Mouse (Mus musculus) brain, adult 10 weeks (tissue): Measurements from ENCODE around the gene Gm14685. TPM values are rescaled to one million over a fixed set of nuclear protein-coding genes. Genes with fewer than 3 reads are reported as not detected.

Source experiments
- polyA plus RNA-seq: library from polyadenylated mRNA; stranded (reverse); fragments of 350-450 nt; fragmentation: Illumina TruSeq; extraction: RNeasy Lipid Tissue Mini Kit (QIAGEN cat#74804); gene quantifications from one replicate; pipeline ENCODE4 v1.2.3, GENCODE M21; 2015; ENCODE audit warnings: low read depth, low replicate concordance

Gene Gm14685
- not detected for polyA plus RNA-seq

DNA sequence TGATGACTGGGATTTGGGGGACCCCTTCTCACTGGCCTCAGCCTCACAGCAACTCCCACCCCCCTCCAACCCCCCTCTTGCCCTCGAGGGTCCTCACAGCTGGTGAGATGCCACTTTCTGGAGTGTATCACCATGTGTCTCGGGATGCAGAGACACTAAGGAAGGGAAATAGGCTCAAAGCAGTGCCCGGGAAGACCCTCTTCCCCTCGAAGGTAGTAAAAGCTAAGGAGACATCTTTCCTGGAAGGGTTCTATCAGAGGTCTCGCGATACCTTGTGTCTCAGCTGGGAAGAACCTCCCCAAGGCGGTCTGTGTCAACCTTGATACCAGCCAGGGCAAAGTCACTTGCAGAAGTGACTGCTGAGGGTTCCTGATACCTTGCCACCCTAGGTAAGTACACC lies at the start of gene Gm14685:
Gm14685 (plus strand) TSS at position 301 of the 400 bp plus-strand sequence.

GRCm38 (mm10) chrX:73082267-73083055 lies 34.4 kb upstream of the Gm14685 start, which contains the start of gene Xlr4a:
Gene Xlr4a, minus strand, starts transcription at chrX:73082478.

DNA sequence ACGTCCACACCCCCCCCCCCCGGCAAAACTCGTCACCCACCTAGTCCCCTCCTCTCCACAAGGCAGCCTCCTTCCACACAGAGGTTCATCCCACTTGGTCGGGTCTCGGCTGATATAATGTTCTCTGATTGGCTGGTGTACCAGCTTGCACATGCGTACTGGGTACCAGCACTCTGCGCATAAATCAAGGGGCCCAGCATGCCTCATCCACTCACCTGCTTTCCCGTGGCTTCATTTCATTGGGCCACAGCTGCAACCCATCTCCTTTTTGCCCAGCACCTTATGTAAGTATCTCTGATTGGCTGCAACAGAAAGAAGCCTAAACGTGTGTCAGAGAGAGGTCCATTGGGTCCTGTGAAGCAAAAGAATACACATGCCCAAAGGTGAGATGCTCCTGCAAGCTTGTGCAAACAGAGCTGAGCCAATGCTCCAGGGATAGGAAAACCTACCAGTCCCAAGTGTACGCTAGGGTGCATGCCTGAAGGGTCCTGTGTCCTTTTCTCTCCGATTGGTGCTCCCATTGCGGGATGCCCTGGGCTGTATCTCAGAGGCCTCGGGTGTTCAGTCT lies 19.8 kb upstream of the Gm14685 start, which contains the start of gene Xlr3a:
Xlr3a (minus strand) TSS at position 155 of the 568 bp plus-strand sequence.

DNA sequence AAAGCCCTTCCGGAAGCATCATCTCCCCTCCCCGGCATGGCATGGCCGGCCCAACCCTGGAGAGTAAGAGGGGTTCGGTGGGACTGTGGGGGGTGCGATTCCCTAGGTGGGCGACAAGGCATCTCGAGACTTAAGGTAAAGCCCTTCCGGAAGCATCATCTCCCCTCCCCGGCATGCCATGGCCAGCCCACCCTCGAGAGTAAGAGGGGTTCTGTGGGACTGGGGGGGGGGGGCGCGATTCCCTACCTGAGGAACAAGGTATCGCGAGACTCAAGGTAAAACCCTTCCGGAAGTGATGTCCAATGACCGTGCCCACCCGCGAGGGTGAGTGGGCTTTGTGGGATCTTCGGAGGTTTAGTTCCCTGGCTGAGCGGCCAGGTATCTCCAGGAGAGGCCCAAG lies 31.6 kb downstream of the Gm14685 start, which contains the start of gene Xlr5b:
Xlr5b (plus strand) TSS at position 301 of the 400 bp plus-strand sequence.

DNA sequence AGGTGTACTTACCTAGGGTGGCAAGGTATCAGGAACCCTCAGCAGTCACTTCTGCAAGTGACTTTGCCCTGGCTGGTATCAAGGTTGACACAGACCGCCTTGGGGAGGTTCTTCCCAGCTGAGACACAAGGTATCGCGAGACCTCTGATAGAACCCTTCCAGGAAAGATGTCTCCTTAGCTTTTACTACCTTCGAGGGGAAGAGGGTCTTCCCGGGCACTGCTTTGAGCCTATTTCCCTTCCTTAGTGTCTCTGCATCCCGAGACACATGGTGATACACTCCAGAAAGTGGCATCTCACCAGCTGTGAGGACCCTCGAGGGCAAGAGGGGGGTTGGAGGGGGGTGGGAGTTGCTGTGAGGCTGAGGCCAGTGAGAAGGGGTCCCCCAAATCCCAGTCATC lies 32.5 kb downstream of the Gm14685 start, which contains the start of gene DXBay18:
DXBay18 (minus strand) TSS at position 101 of the 400 bp plus-strand sequence.

GRCm38 (mm10) chrX:73176889-73177288 lies 60.0 kb downstream of the Gm14685 start, which contains the start of gene Spin2d:
Gene Spin2d, minus strand, starts transcription at chrX:73176989.

Other genes with a start within 250 kb of the Gm14685 start
- 83.1 TPM for gene Cetn2, start 198.6 kb upstream of the Gm14685 start, polyA plus RNA-seq
- 27.0 TPM for gene Nsdhl, start 198.5 kb upstream of the Gm14685 start, polyA plus RNA-seq
- gene Zfp185, start 129.7 kb upstream of the Gm14685 start, polyA plus RNA-seq: 1.7 TPM
- 0.19 TPM for gene Pnma5, start 79.9 kb upstream of the Gm14685 start, polyA plus RNA-seq
- 13.7 TPM for gene Pnma3, start 52.3 kb upstream of the Gm14685 start, polyA plus RNA-seq
- gene Xlr4a, start 34.6 kb upstream of the Gm14685 start, polyA plus RNA-seq: not detected
- gene Xlr3a, start 20.0 kb upstream of the Gm14685 start, polyA plus RNA-seq: 2.1 TPM
- not detected for gene Xlr5b, start 31.7 kb downstream of the Gm14685 start, polyA plus RNA-seq
- gene DXBay18, start 32.4 kb downstream of the Gm14685 start, polyA plus RNA-seq: 0.70 TPM
- gene Spin2d, start 59.9 kb downstream of the Gm14685 start, polyA plus RNA-seq: not detected
- 1.9 TPM for gene Xlr3b, start 75.2 kb downstream of the Gm14685 start, polyA plus RNA-seq
- 0.74 TPM for gene Xlr4b, start 97.3 kb downstream of the Gm14685 start, polyA plus RNA-seq
- 14.6 TPM for gene F8a, start 111.2 kb downstream of the Gm14685 start, polyA plus RNA-seq
- not detected for gene Xlr4c, start 126.1 kb downstream of the Gm14685 start, polyA plus RNA-seq
- not detected for gene Xlr3c, start 148.3 kb downstream of the Gm14685 start, polyA plus RNA-seq
- not detected for gene Xlr5a, start 175.9 kb downstream of the Gm14685 start, polyA plus RNA-seq
- not detected for gene Xlr5c, start 175.9 kb downstream of the Gm14685 start, polyA plus RNA-seq
- gene Gm45015, start 219.8 kb downstream of the Gm14685 start, polyA plus RNA-seq: not detected
- gene Zfp275, start 225.6 kb downstream of the Gm14685 start, polyA plus RNA-seq: 13.9 TPM